Mouse (Mus musculus): ENCODE results near the gene 4930578G10Rik. TPM values are rescaled to one million over a fixed set of nuclear protein-coding genes. Genes with fewer than 3 reads are reported as not detected.
A peak's percentile ranks its signal among the peaks of the same experiment; 100 is the strongest.

4930578G10Rik gene
- polyA plus RNA-seq, 1 experiment from 2014 or later = 0.45 TPM

- H3K36me3 ChIP-seq (ENCODE audit: insufficient read depth, low read length) = no peaks in the 10 kb centered on the region
- H3K27me3 ChIP-seq (ENCODE audit: insufficient read depth, low read length) = no peaks in the 10 kb centered on the region
- no peaks in the 10 kb centered on the region for H3K9me3 ChIP-seq (ENCODE audit: low read length)
- H3K4me3 ChIP-seq (ENCODE audit: low read length) = no peak overlapping the region
- no peak overlapping the region for H3K27ac ChIP-seq (ENCODE audit: low read length)
- no peaks in the 10 kb centered on the region for H3K4me1 ChIP-seq (ENCODE audit: insufficient read depth, low read length)
- no peak overlapping the region for H3K9ac ChIP-seq (replicated peaks; ENCODE audit: low read length)
- ATAC-seq (ENCODE audit: low FRiP score, low TSS enrichment) = no peak
- no peak overlapping the region for H3K4me2 ChIP-seq (replicated peaks; ENCODE audit: low read depth, low read length)
- WGBS = 89% methylated on average over 7 of the region's 7 CpGs
These were observed 136.8 kb downstream of the 4930578G10Rik start for GRCm38 (mm10) chr4:42872151-42872550.

- no peaks in the 10 kb centered on the region for H3K27me3 ChIP-seq (ENCODE audit: insufficient read depth, low read length)
- H3K4me1 ChIP-seq (ENCODE audit: insufficient read depth, low read length) = no peaks in the 10 kb centered on the region
- 69% methylated on average over 16 of the region's 16 CpGs for WGBS
- H3K27ac ChIP-seq (ENCODE audit: low read length) = no peak overlapping the region
- H3K36me3 ChIP-seq (ENCODE audit: insufficient read depth, low read length) = no peaks in the 10 kb centered on the region
- no peak overlapping the region for H3K4me3 ChIP-seq (ENCODE audit: low read length)
- no peak overlapping the region for H3K4me2 ChIP-seq (replicated peaks; ENCODE audit: low read depth, low read length)
- no peaks in the 10 kb centered on the region for H3K9me3 ChIP-seq (ENCODE audit: low read length)
- no peak for ATAC-seq (ENCODE audit: low FRiP score, low TSS enrichment)
- H3K9ac ChIP-seq (replicated peaks; ENCODE audit: low read length) = no peak overlapping the region
These were observed 137.5 kb downstream of the 4930578G10Rik start for GRCm38 (mm10) chr4:42872746-42873435.

GRCm38 (mm10) chr4:42874134-42874533, 138.8 kb downstream of the 4930578G10Rik start, which contains the start of gene Fam205c:
Gene Fam205c (minus strand): TSS chr4:42874234.
- ATAC-seq (ENCODE audit: low FRiP score, low TSS enrichment) = no peak
- Histone ChIP-seq H3K4me1 (ENCODE audit: insufficient read depth, low read length) (no peaks in the 10 kb centered on the region), H3K9me3 (ENCODE audit: low read length) (no peaks in the 10 kb centered on the region), H3K27ac (ENCODE audit: low read length) (no peak within 1 kb of the TSS), H3K4me3 (ENCODE audit: low read length) (no peak within 1 kb of the TSS), H3K4me2 (replicated peaks; ENCODE audit: low read depth, low read length) (no peak within 1 kb of the TSS), H3K9ac (replicated peaks; ENCODE audit: low read length) (no peak within 1 kb of the TSS), H3K27me3 (ENCODE audit: insufficient read depth, low read length) (no peaks in the 10 kb centered on the region), H3K36me3 (ENCODE audit: insufficient read depth, low read length) (no peaks in the 10 kb centered on the region)
- WGBS = 91% methylated on average over 7 of the region's 7 CpGs

- H3K4me1 ChIP-seq (ENCODE audit: insufficient read depth, low read length) = no peaks in the 10 kb centered on the region
- H3K27ac ChIP-seq (ENCODE audit: low read length) = no peak overlapping the region
- ATAC-seq (ENCODE audit: low FRiP score, low TSS enrichment) = peak; percentile 67
- 29% methylated on average over 5 of the region's 5 CpGs for WGBS
- H3K9me3 ChIP-seq (ENCODE audit: low read length) = no peaks in the 10 kb centered on the region
- no peaks in the 10 kb centered on the region for H3K27me3 ChIP-seq (ENCODE audit: insufficient read depth, low read length)
- no peaks in the 10 kb centered on the region for H3K36me3 ChIP-seq (ENCODE audit: insufficient read depth, low read length)
- H3K4me2 ChIP-seq (replicated peaks; ENCODE audit: low read depth, low read length) = no peak overlapping the region
- no peak overlapping the region for H3K9ac ChIP-seq (replicated peaks; ENCODE audit: low read length)
- H3K4me3 ChIP-seq (ENCODE audit: low read length) = no peak overlapping the region
These were observed 141.4 kb downstream of the 4930578G10Rik start for GRCm38 (mm10) chr4:42876586-42877291.

- ATAC-seq (ENCODE audit: low FRiP score, low TSS enrichment) = no peak
- Histone ChIP-seq H3K4me2 (replicated peaks; ENCODE audit: low read depth, low read length) (no peak overlapping the region), H3K4me3 (ENCODE audit: low read length) (no peak overlapping the region), H3K9me3 (ENCODE audit: low read length) (no peaks in the 10 kb centered on the region), H3K36me3 (ENCODE audit: insufficient read depth, low read length) (no peaks in the 10 kb centered on the region), H3K4me1 (ENCODE audit: insufficient read depth, low read length) (no peaks in the 10 kb centered on the region), H3K27me3 (ENCODE audit: insufficient read depth, low read length) (no peaks in the 10 kb centered on the region), H3K27ac (ENCODE audit: low read length) (no peak overlapping the region), H3K9ac (replicated peaks; ENCODE audit: low read length) (no peak overlapping the region)
- WGBS = 73% methylated on average over 2 of the region's 2 CpGs
These were observed 142.3 kb downstream of the 4930578G10Rik start for GRCm38 (mm10) chr4:42877657-42878056.

- Histone ChIP-seq H3K4me1 (ENCODE audit: insufficient read depth, low read length) (no peaks in the 10 kb centered on the region), H3K4me3 (ENCODE audit: low read length) (no peak overlapping the region), H3K27ac (ENCODE audit: low read length) (no peak overlapping the region), H3K27me3 (ENCODE audit: insufficient read depth, low read length) (no peaks in the 10 kb centered on the region), H3K4me2 (replicated peaks; ENCODE audit: low read depth, low read length) (no peak overlapping the region), H3K36me3 (ENCODE audit: insufficient read depth, low read length) (no peaks in the 10 kb centered on the region), H3K9ac (replicated peaks; ENCODE audit: low read length) (no peak overlapping the region), H3K9me3 (ENCODE audit: low read length) (no peaks in the 10 kb centered on the region)
- 79% methylated on average over 16 of the region's 16 CpGs for WGBS
- no peak for ATAC-seq (ENCODE audit: low FRiP score, low TSS enrichment)
These were observed 144.7 kb downstream of the 4930578G10Rik start for GRCm38 (mm10) chr4:42879829-42880676.

GRCm38 (mm10) chr4:42880677-42880948, 145.3 kb downstream of the 4930578G10Rik start:
- WGBS = 57% methylated on average over 1 of the region's 1 CpGs
- ATAC-seq (ENCODE audit: low FRiP score, low TSS enrichment) = no peak
- Histone ChIP-seq H3K27ac (ENCODE audit: low read length) (no peak overlapping the region), H3K4me3 (ENCODE audit: low read length) (no peak overlapping the region), H3K9ac (replicated peaks; ENCODE audit: low read length) (no peak overlapping the region), H3K9me3 (ENCODE audit: low read length) (no peaks in the 10 kb centered on the region), H3K4me1 (ENCODE audit: insufficient read depth, low read length) (no peaks in the 10 kb centered on the region), H3K4me2 (replicated peaks; ENCODE audit: low read depth, low read length) (no peak overlapping the region), H3K27me3 (ENCODE audit: insufficient read depth, low read length) (no peaks in the 10 kb centered on the region), H3K36me3 (ENCODE audit: insufficient read depth, low read length) (no peaks in the 10 kb centered on the region)

- no peak for ATAC-seq (ENCODE audit: low FRiP score, low TSS enrichment)
- Histone ChIP-seq H3K27ac (ENCODE audit: low read length) (no peak overlapping the region), H3K9ac (replicated peaks; ENCODE audit: low read length) (no peak overlapping the region), H3K36me3 (ENCODE audit: insufficient read depth, low read length) (no peaks in the 10 kb centered on the region), H3K27me3 (ENCODE audit: insufficient read depth, low read length) (no peaks in the 10 kb centered on the region), H3K9me3 (ENCODE audit: low read length) (no peaks in the 10 kb centered on the region), H3K4me3 (ENCODE audit: low read length) (no peak overlapping the region), H3K4me1 (ENCODE audit: insufficient read depth, low read length) (no peaks in the 10 kb centered on the region), H3K4me2 (replicated peaks; ENCODE audit: low read depth, low read length) (no peak overlapping the region)
- 90% methylated on average over 6 of the region's 6 CpGs for WGBS
These were observed 151.6 kb downstream of the 4930578G10Rik start for GRCm38 (mm10) chr4:42886926-42887325.

- H3K27me3 ChIP-seq (ENCODE audit: insufficient read depth, low read length) = no peaks in the 10 kb centered on the region
- H3K36me3 ChIP-seq (ENCODE audit: insufficient read depth, low read length) = no peaks in the 10 kb centered on the region
- ATAC-seq (ENCODE audit: low FRiP score, low TSS enrichment) = no peak
- H3K4me2 ChIP-seq (replicated peaks; ENCODE audit: low read depth, low read length) = no peak overlapping the region
- H3K9me3 ChIP-seq (ENCODE audit: low read length) = no peaks in the 10 kb centered on the region
- no peak overlapping the region for H3K4me3 ChIP-seq (ENCODE audit: low read length)
- H3K27ac ChIP-seq (ENCODE audit: low read length) = no peak overlapping the region
- WGBS = 97% methylated on average over 6 of the region's 6 CpGs
- H3K4me1 ChIP-seq (ENCODE audit: insufficient read depth, low read length) = no peaks in the 10 kb centered on the region
- H3K9ac ChIP-seq (replicated peaks; ENCODE audit: low read length) = no peak overlapping the region
These were observed 153.5 kb downstream of the 4930578G10Rik start for GRCm38 (mm10) chr4:42888806-42889205.

- ATAC-seq (ENCODE audit: low FRiP score, low TSS enrichment) = no peak
- H3K27ac ChIP-seq (ENCODE audit: low read length) = no peak overlapping the region
These were observed 155.8 kb downstream of the 4930578G10Rik start for GRCm38 (mm10) chr4:42891176-42891575.

More at GRCm38 (mm10) chr4:42891176-42891575, 155.8 kb downstream of the 4930578G10Rik start:
- no peaks in the 10 kb centered on the region for H3K4me1 ChIP-seq (ENCODE audit: insufficient read depth, low read length)
- H3K27me3 ChIP-seq (ENCODE audit: insufficient read depth, low read length) = no peaks in the 10 kb centered on the region
- no peaks in the 10 kb centered on the region for H3K9me3 ChIP-seq (ENCODE audit: low read length)
- no peak overlapping the region for H3K4me2 ChIP-seq (replicated peaks; ENCODE audit: low read depth, low read length)
- H3K4me3 ChIP-seq (ENCODE audit: low read length) = no peak overlapping the region
- no peak overlapping the region for H3K9ac ChIP-seq (replicated peaks; ENCODE audit: low read length)
- no peaks in the 10 kb centered on the region for H3K36me3 ChIP-seq (ENCODE audit: insufficient read depth, low read length)
- WGBS = 67% methylated on average over 7 of the region's 7 CpGs
